Mouse (Mus musculus) heart, postnatal 10 days (tissue): ENCODE data around the gene Srrm1. TPM values are rescaled to one million over a fixed set of nuclear protein-coding genes. Genes with fewer than 3 reads are reported as not detected.
"Not testable (repeated sequence)": the region's sequence is repeated elsewhere in the genome, so short reads cannot be mapped to it uniquely, and the experiment has no call there.

Experiments
- DNase-seq, 2 experiments: peaks; one replicate each; pipeline ENCODE4 v3.0.0; 2021
- intact Hi-C: fragments of 180-260 bp; cut with DNase I; formaldehyde crosslinking; loops from one replicate; pipeline ENCODE4 v1.15.1; 2025
- total RNA-seq, 2 experiments: library from RNA; stranded (reverse); gene quantifications; 2 replicates each; pipeline ENCODE4 v1.2.3; 2021

Srrm1 gene
- total RNA-seq, 2 experiments from 2014 or later: 94.6 to 106 TPM

GRCm38 (mm10) chr4:135282651-135283290, 70.3 kb downstream of the Srrm1 start:
- peak; percentile 68 to 79 for DNase-seq
- intact Hi-C loops: no loop called here

GRCm38 (mm10) chr4:135280016-135280415, 73.1 kb downstream of the Srrm1 start:
- DNase-seq, intact Hi-C loops: not testable (repeated sequence)

DNA sequence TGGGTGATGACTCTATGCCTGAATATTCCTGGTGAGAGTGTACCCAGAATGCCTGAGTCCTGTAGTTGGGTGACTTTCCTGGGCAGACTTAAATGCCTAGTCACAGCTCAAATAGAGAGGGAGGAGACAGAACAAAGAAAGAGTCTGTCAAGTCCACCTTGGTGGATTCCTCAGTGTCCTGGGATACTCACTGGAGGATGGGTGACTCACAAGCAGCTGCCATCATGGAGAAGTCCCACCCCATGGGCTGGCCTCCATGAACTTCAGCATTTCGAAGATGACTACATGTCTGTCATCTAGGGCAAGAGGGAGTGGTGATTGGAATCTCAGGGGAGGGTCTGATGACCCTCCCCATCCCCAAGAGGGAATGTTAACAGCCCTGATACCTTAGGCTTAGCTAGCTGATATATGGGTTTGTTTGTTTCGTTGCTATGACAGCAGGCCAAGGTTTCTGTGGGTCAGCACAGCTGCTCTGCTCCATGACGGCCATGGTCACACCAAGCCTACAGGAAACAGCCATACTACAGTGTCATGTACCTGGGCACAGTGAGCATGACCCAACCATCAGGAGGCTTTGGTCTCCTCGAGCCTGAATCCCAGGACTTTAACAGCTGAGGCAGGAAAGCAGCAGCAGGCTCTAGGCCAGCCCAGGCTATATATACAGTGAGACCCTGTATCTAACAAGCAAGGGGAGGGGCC, 76.3 kb downstream of the Srrm1 start:
- DNase-seq: no peak
- intact Hi-C loops: no loop called here

DNA sequence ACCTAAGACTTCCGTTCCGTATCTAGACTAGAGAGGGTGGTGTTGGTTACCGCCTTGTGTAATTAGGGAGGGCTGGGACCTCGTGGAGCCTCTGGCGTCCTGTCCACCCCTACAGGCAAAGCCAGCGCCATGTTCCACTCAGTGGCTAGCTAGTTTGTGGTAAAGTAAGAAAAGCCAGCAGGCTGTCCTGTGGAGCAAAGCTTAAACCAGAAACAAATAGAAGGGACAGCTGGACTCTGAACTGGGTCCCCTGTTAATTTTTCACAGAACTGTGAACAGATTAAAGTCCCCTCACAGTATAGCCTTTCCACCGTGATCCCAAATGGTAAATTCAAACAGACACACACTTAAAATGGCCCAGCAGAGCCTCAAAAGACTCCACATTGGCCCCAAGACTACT, 78.4 kb downstream of the Srrm1 start:
- intact Hi-C loops: no loop called here
- no peak for DNase-seq

DNA sequence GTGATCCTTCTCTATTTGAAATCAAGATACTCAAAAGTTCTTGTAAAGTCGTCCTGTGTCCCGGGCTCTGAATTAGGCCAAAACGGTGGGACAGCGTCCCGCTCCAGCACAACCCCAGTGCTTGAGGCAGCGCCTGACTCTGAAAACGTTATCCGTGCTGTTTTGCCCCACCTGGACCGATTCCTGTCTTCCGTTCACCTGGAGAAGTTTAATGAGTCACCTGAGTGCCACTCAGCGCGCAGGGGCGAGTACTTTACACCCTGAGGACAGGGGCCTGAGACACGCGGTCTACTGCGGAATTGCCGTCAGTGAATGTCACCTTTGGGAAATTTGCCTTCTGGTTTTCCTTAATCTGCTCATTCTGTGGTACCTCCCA, 79.8 kb downstream of the Srrm1 start:
- peak in 1 of 2 experiments; percentile 59 for DNase-seq
- intact Hi-C loops: loop anchor here (2.0 kb wide), 1 partner anchor 34 kb away; no protein-coding TSS in a partner anchor

GRCm38 (mm10) chr4:135272640-135273306, 80.3 kb downstream of the Srrm1 start, which contains the start of gene Clic4:
TSS of gene Clic4 (minus strand) at chr4:135272814.
- peak; percentile 99 to 100 for DNase-seq
- intact Hi-C loops: loop anchor here (2.0 kb wide), 1 partner anchor 34 kb away; no protein-coding TSS in a partner anchor

GRCm38 (mm10) chr4:135271881-135272616, 81.1 kb downstream of the Srrm1 start:
- peak; percentile 85 for DNase-seq
- intact Hi-C loops: loop anchor here (1.0 to 2.0 kb wide), 4 partner anchors 19 to 51 kb away; no protein-coding TSS in a partner anchor

DNA sequence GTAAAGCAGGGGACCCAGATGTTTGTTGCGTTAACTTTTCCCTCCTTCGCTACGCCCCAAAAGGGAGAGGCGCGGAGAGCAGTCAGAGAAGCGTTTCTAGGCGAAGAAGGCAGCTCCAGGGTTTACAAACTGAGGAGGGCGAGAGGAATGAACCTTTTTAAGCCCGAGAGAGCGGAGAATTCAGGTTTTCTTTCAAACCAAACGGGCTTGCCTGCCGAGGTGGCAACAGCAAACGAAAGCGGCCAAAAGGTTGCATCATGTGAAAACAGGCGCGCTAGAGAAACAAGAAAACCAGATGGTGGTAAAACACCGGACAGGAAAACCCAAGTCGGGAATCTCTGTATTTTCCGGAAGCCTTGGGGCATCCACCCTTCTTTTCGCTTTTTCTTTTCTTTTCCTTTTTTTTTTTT, 81.7 kb downstream of the Srrm1 start:
- intact Hi-C loops: loop anchor here (1.0 to 2.0 kb wide), 3 partner anchors 19 to 51 kb away; no protein-coding TSS in a partner anchor
- DNase-seq: peak; percentile 54 to 70

Other genes starting within 250 kb of the Srrm1 start
- gene Runx3, start 232.7 kb downstream of the Srrm1 start, total RNA-seq: under 1 TPM; 0.26 to 0.32 TPM
- gene Clic4, start 80.5 kb downstream of the Srrm1 start, total RNA-seq: 100 to 1,000 TPM; 309 to 310 TPM
- 1 to 10 TPM in 1 of 2 experiments, under 1 TPM in 1; 0.69 to 1.3 TPM for gene Ncmap, start 44.9 kb upstream of the Srrm1 start, total RNA-seq
- gene Rcan3, start 80.5 kb upstream of the Srrm1 start, total RNA-seq: 10 to 100 TPM; 18.1 to 18.8 TPM
- gene Stpg1, start 141.5 kb upstream of the Srrm1 start, total RNA-seq: not detected
- gene Nipal3, start 141.7 kb upstream of the Srrm1 start, total RNA-seq: 10 to 100 TPM; 25.3 to 28.0 TPM
- gene Grhl3, start 220.3 kb upstream of the Srrm1 start, total RNA-seq: under 1 TPM; 0.27 to 0.43 TPM